Mouse (Mus musculus) C2C12 (cell line): Measurements from ENCODE around the gene Bicral.

Experiments used
- CEBPB ChIP-seq: IDR thresholded peaks from one replicate; pipeline ENCODE4 v1.6.1; 2011; ENCODE audit warnings: low read depth, mild to moderate bottlenecking, control low read depth, moderate library complexity
- CTCF ChIP-seq: IDR thresholded peaks from one replicate; pipeline ENCODE4 v1.5.1; 2011; ENCODE audit not compliant: control insufficient read depth, insufficient read depth, insufficient read length
- MAX ChIP-seq: IDR thresholded peaks from one replicate; pipeline ENCODE4 v1.6.1; 2011; ENCODE audit warnings: mild to moderate bottlenecking, control low read depth
- USF1 ChIP-seq: IDR thresholded peaks from one replicate; pipeline ENCODE4 v1.6.1; 2011; ENCODE audit warnings: low read depth, mild to moderate bottlenecking, control low read depth, moderate library complexity

DNA sequence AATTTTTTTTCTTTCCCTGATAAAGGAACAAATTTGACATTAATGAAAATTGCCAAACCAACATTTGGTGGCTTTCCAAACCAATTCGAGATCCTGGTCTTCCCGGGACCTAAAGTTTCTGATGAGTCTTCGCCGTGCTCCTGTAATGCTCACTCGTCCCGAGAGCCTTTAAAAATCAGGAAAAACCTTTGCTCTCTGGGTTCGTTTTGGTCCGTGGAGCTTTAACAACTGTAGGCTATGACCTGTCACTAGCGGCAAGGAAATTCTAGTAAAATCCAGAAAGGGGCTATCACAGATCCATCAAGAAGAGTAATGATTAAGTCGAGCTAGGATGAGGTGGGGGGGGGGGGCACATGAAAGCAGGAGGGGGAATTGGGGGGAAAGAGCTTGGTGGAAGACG lies 76.4 kb downstream of the Bicral start:
- TF ChIP-seq CTCF, result no peak
- TF ChIP-seq MAX, result no peak
- TF ChIP-seq USF1, result no peak
- TF ChIP-seq CEBPB, result no peak
